Mouse (Mus musculus) liver, postnatal 0 days (tissue): ENCODE results near the gene Unc79.

Source experiments
- CTCF ChIP-seq: sonication (generic); IDR thresholded peaks from 2 replicates; pipeline ENCODE4 v1.5.1; 2016; ENCODE audit warnings: antibody characterized with exemption, low read depth
- EP300 ChIP-seq: IDR thresholded peaks from 2 replicates; pipeline ENCODE4 v1.6.1; 2016; ENCODE audit warnings: antibody characterized with exemption, low read depth, mild to moderate bottlenecking

GRCm38 (mm10) chr12:103036692-103037091, 88.0 kb downstream of the Unc79 start:
- TF ChIP-seq CTCF: no peak
- TF ChIP-seq EP300: no peak
